Mouse (Mus musculus) stomach, postnatal 0 days (tissue): ENCODE data around the gene Wwc1.

Source experiments
- CTCF ChIP-seq: IDR thresholded peaks from 2 replicates; pipeline ENCODE4 v1.5.1; 2016; ENCODE audit warnings: antibody characterized with exemption, low read depth, mild to moderate bottlenecking, moderate library complexity
- EP300 ChIP-seq: optimal IDR thresholded peaks from 2 replicates; pipeline ENCODE3; 2016; ENCODE audit warnings: antibody characterized with exemption

- TF ChIP-seq EP300 (no peak), CTCF (no peak)
These were observed 141.7 kb downstream of the Wwc1 start for GRCm38 (mm10) chr11:35838345-35839338.
